Mouse (Mus musculus): ENCODE measurements around the gene Epha10. TPM values are rescaled to one million over a fixed set of nuclear protein-coding genes. Genes with fewer than 3 reads are reported as not detected.

Epha10 gene
- polyA plus RNA-seq, 1 experiment, result 7.2 TPM

GRCm38 (mm10) chr4:124951036-124951433 is 70.3 kb downstream of the Epha10 start:
- no peaks in the 10 kb centered on the region for H3K4me1 ChIP-seq (ENCODE audit: control insufficient read depth, insufficient read depth, low read length)
- H3K4me3 ChIP-seq (ENCODE audit: control insufficient read depth, low read depth, low read length), result no peak overlapping the region
- H3K36me3 ChIP-seq (ENCODE audit: control insufficient read depth, insufficient read depth, low read length), result no peaks in the 10 kb centered on the region
- H3K27me3 ChIP-seq (ENCODE audit: control insufficient read depth, insufficient read depth, low read length), result no peaks in the 10 kb centered on the region
- no peak overlapping the region for H3K27ac ChIP-seq (ENCODE audit: control insufficient read depth, insufficient read depth, low read depth, low read length)
- TF ChIP-seq POLR2A (IDR thresholded peaks at IDR 0.05; ENCODE audit: control insufficient read depth, low read depth, low read length) (no peak), CTCF (IDR thresholded peaks at IDR 0.05; ENCODE audit: control insufficient read depth, insufficient read depth, insufficient replicate concordance, low read depth, low read length) (no peak)

- no peak overlapping the region for H3K27ac ChIP-seq (ENCODE audit: control insufficient read depth, insufficient read depth, low read depth, low read length)
- no peaks in the 10 kb centered on the region for H3K4me1 ChIP-seq (ENCODE audit: control insufficient read depth, insufficient read depth, low read length)
- no peaks in the 10 kb centered on the region for H3K27me3 ChIP-seq (ENCODE audit: control insufficient read depth, insufficient read depth, low read length)
- H3K4me3 ChIP-seq (ENCODE audit: control insufficient read depth, low read depth, low read length), result no peak overlapping the region
- no peaks in the 10 kb centered on the region for H3K36me3 ChIP-seq (ENCODE audit: control insufficient read depth, insufficient read depth, low read length)
- TF ChIP-seq POLR2A (IDR thresholded peaks at IDR 0.05; ENCODE audit: control insufficient read depth, low read depth, low read length), result no peak
- TF ChIP-seq CTCF (IDR thresholded peaks at IDR 0.05; ENCODE audit: control insufficient read depth, insufficient read depth, insufficient replicate concordance, low read depth, low read length), result no peak
Observed at GRCm38 (mm10) chr4:124953546-124953945, 72.8 kb downstream of the Epha10 start.

GRCm38 (mm10) chr4:124957284-124957683 is 76.6 kb downstream of the Epha10 start:
- TF ChIP-seq POLR2A (IDR thresholded peaks at IDR 0.05; ENCODE audit: control insufficient read depth, low read depth, low read length) (no peak), CTCF (IDR thresholded peaks at IDR 0.05; ENCODE audit: control insufficient read depth, insufficient read depth, insufficient replicate concordance, low read depth, low read length) (no peak)
- Histone ChIP-seq H3K27ac (ENCODE audit: control insufficient read depth, insufficient read depth, low read depth, low read length) (no peak overlapping the region), H3K4me3 (ENCODE audit: control insufficient read depth, low read depth, low read length) (no peak overlapping the region), H3K27me3 (ENCODE audit: control insufficient read depth, insufficient read depth, low read length) (no peaks in the 10 kb centered on the region), H3K36me3 (ENCODE audit: control insufficient read depth, insufficient read depth, low read length) (no peaks in the 10 kb centered on the region), H3K4me1 (ENCODE audit: control insufficient read depth, insufficient read depth, low read length) (no peaks in the 10 kb centered on the region)

- H3K27me3 ChIP-seq (ENCODE audit: control insufficient read depth, insufficient read depth, low read length), result no peaks in the 10 kb centered on the region
Observed at GRCm38 (mm10) chr4:124959062-124959461, 78.4 kb downstream of the Epha10 start.

GRCm38 (mm10) chr4:124960940-124961339 is 80.2 kb downstream of the Epha10 start:
- Histone ChIP-seq H3K27ac (ENCODE audit: control insufficient read depth, insufficient read depth, low read depth, low read length) (no peak overlapping the region), H3K4me1 (ENCODE audit: control insufficient read depth, insufficient read depth, low read length) (no peaks in the 10 kb centered on the region), H3K4me3 (ENCODE audit: control insufficient read depth, low read depth, low read length) (no peak overlapping the region), H3K36me3 (ENCODE audit: control insufficient read depth, insufficient read depth, low read length) (no peaks in the 10 kb centered on the region), H3K27me3 (ENCODE audit: control insufficient read depth, insufficient read depth, low read length) (no peaks in the 10 kb centered on the region)
- no peak for TF ChIP-seq CTCF (IDR thresholded peaks at IDR 0.05; ENCODE audit: control insufficient read depth, insufficient read depth, insufficient replicate concordance, low read depth, low read length)
- TF ChIP-seq POLR2A (IDR thresholded peaks at IDR 0.05; ENCODE audit: control insufficient read depth, low read depth, low read length), result no peak

More at GRCm38 (mm10) chr4:124959062-124959461, 78.4 kb downstream of the Epha10 start:
- no peaks in the 10 kb centered on the region for H3K36me3 ChIP-seq (ENCODE audit: control insufficient read depth, insufficient read depth, low read length)
- H3K4me3 ChIP-seq (ENCODE audit: control insufficient read depth, low read depth, low read length), result no peak overlapping the region
- no peak for TF ChIP-seq POLR2A (IDR thresholded peaks at IDR 0.05; ENCODE audit: control insufficient read depth, low read depth, low read length)
- TF ChIP-seq CTCF (IDR thresholded peaks at IDR 0.05; ENCODE audit: control insufficient read depth, insufficient read depth, insufficient replicate concordance, low read depth, low read length), result no peak
- no peak overlapping the region for H3K27ac ChIP-seq (ENCODE audit: control insufficient read depth, insufficient read depth, low read depth, low read length)
- H3K4me1 ChIP-seq (ENCODE audit: control insufficient read depth, insufficient read depth, low read length), result no peaks in the 10 kb centered on the region

- TF ChIP-seq CTCF (IDR thresholded peaks at IDR 0.05; ENCODE audit: control insufficient read depth, insufficient read depth, insufficient replicate concordance, low read depth, low read length), result no peak
- TF ChIP-seq POLR2A (IDR thresholded peaks at IDR 0.05; ENCODE audit: control insufficient read depth, low read depth, low read length), result no peak
- H3K4me1 ChIP-seq (ENCODE audit: control insufficient read depth, insufficient read depth, low read length), result no peaks in the 10 kb centered on the region
- H3K27ac ChIP-seq (ENCODE audit: control insufficient read depth, insufficient read depth, low read depth, low read length), result no peak overlapping the region
- no peaks in the 10 kb centered on the region for H3K36me3 ChIP-seq (ENCODE audit: control insufficient read depth, insufficient read depth, low read length)
- H3K27me3 ChIP-seq (ENCODE audit: control insufficient read depth, insufficient read depth, low read length), result no peaks in the 10 kb centered on the region
- no peak overlapping the region for H3K4me3 ChIP-seq (ENCODE audit: control insufficient read depth, low read depth, low read length)
Observed at GRCm38 (mm10) chr4:124962576-124962975, 81.9 kb downstream of the Epha10 start.

- Histone ChIP-seq H3K27ac (ENCODE audit: control insufficient read depth, insufficient read depth, low read depth, low read length) (no peak overlapping the region), H3K4me1 (ENCODE audit: control insufficient read depth, insufficient read depth, low read length) (no peaks in the 10 kb centered on the region), H3K27me3 (ENCODE audit: control insufficient read depth, insufficient read depth, low read length) (no peaks in the 10 kb centered on the region), H3K4me3 (ENCODE audit: control insufficient read depth, low read depth, low read length) (no peak overlapping the region), H3K36me3 (ENCODE audit: control insufficient read depth, insufficient read depth, low read length) (no peaks in the 10 kb centered on the region)
- TF ChIP-seq POLR2A (IDR thresholded peaks at IDR 0.05; ENCODE audit: control insufficient read depth, low read depth, low read length) (no peak), CTCF (IDR thresholded peaks at IDR 0.05; ENCODE audit: control insufficient read depth, insufficient read depth, insufficient replicate concordance, low read depth, low read length) (no peak)
Observed at GRCm38 (mm10) chr4:124964912-124965599, 84.4 kb downstream of the Epha10 start.

Other genes starting within 250 kb of the Epha10 start
- 0.22 and 0.32 TPM in 2 replicates for gene Pou3f1, start 224.1 kb upstream of the Epha10 start, polyA plus RNA-seq (2012; rRNA removed)
- 4.3 and 4.8 TPM in 2 replicates for gene Utp11, start 187.3 kb upstream of the Epha10 start, polyA plus RNA-seq (2012; rRNA removed)
- 1.2 and 1.6 TPM in 2 replicates for gene Fhl3, start 180.2 kb upstream of the Epha10 start, polyA plus RNA-seq (2012; rRNA removed)
- 24.2 and 24.7 TPM in 2 replicates for gene Sf3a3, start 166.1 kb upstream of the Epha10 start, polyA plus RNA-seq (2012; rRNA removed)
- gene Inpp5b, start 139.0 kb upstream of the Epha10 start, polyA plus RNA-seq (2012; rRNA removed), result 19.3 and 26.9 TPM in 2 replicates
- 61.0 and 64.0 TPM in 2 replicates for gene Mtf1, start 78.8 kb upstream of the Epha10 start, polyA plus RNA-seq (2012; rRNA removed)
- gene Yrdc, start 30.2 kb upstream of the Epha10 start, polyA plus RNA-seq (2012; rRNA removed), result 49.4 and 54.1 TPM in 2 replicates
- gene 1110065P20Rik, start 29.7 kb upstream of the Epha10 start, polyA plus RNA-seq (2012; rRNA removed), result 195 and 219 TPM in 2 replicates
- 0.23 and 0.32 TPM in 2 replicates for gene Maneal, start 18.7 kb upstream of the Epha10 start, polyA plus RNA-seq (2012; rRNA removed)
- gene 9930104L06Rik, start 56.1 kb downstream of the Epha10 start, polyA plus RNA-seq (2012; rRNA removed), result 7.1 and 8.0 TPM in 2 replicates
- 45.5 and 47.0 TPM in 2 replicates for gene Cdca8, start 58.4 kb downstream of the Epha10 start, polyA plus RNA-seq (2012; rRNA removed)
- 1.1 and 1.7 TPM in 2 replicates for gene Rspo1, start 105.5 kb downstream of the Epha10 start, polyA plus RNA-seq (2012; rRNA removed)
- gene Gnl2, start 135.7 kb downstream of the Epha10 start, polyA plus RNA-seq (2012; rRNA removed), result 24.5 and 25.3 TPM in 2 replicates
- gene Dnali1, start 184.8 kb downstream of the Epha10 start, polyA plus RNA-seq (2012; rRNA removed), result 185 and 189 TPM in 2 replicates
- 17.2 and 19.1 TPM in 2 replicates for gene Snip1, start 185.8 kb downstream of the Epha10 start, polyA plus RNA-seq (2012; rRNA removed)
- gene Meaf6, start 204.2 kb downstream of the Epha10 start, polyA plus RNA-seq (2012; rRNA removed), result 63.2 and 67.3 TPM in 2 replicates
- gene Zc3h12a, start 246.9 kb downstream of the Epha10 start, polyA plus RNA-seq (2012; rRNA removed), result 1.4 and 2.3 TPM in 2 replicates